Mouse (Mus musculus): Measurements from ENCODE around the gene Gm21974.
"Not testable (repeated sequence)": the region's sequence is repeated elsewhere in the genome, so short reads cannot be mapped to it uniquely, and the experiment has no call there.

Gm21974 gene

DNA sequence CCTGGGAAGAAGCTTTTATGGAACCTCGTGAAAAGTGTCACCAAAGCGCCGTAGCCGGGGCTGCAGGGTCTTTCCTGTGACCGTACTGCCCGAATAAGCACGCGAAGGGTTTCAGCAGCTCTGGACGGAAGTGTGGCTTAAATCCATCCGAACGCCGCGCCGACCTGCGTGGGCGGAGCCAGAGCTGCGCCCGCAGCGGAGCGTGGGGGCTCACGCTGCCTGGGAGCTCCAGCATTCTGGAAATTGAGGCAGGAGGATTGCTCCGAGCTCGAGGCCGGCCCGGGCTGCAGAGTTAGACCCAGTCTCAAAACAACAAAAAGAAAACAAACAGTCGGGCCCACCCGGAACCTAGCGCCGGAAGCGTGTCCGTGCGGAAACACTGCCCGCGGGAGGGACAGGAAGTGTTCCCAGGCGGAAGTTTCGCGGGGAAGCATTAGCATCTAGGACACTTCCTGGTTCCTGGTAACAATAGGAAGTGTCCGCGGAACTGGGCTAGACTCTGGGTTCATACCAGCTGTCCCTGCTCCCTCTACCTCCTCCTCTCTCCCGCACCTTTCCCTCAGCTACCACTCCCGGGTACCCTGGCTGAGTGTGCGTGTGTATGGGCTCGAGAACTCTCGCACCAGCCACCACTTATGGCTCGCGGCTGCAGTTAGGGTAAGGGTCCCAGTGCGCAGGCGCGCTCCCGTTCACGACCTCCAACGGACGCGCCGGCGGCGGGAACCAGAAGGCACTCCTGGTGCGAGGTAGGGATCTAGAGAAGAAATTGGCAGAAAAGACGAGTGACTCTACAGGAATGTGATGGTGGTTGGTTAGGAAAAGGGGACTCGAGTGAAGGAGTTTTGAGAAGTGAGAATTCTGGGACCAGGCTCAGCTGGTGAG is 18.5 kb downstream of the Gm21974 start, which contains the start of gene Zfp668:
Gene Zfp668, minus strand, starts transcription at position 362 of the 882 bp plus-strand sequence.
- peak; percentile 94 for DNase-seq (ENCODE audit: low read depth, low spot score)

GRCm38 (mm10) chr7:127876041-127876466 is 19.2 kb downstream of the Gm21974 start, which contains the start of gene Zfp646:
Gene Zfp646 (plus strand): TSS chr7:127876221.
- DNase-seq (ENCODE audit: low read depth, low spot score) = peak; percentile 90

GRCm38 (mm10) chr7:127875627-127876001 is 19.6 kb downstream of the Gm21974 start:
- peak; percentile 96 for DNase-seq (ENCODE audit: low read depth, low spot score)

- no peak for DNase-seq (ENCODE audit: low read depth, low spot score)
These were observed 20.2 kb downstream of the Gm21974 start for GRCm38 (mm10) chr7:127874812-127875626.

- DNase-seq (ENCODE audit: low read depth, low spot score) = no peak
These were observed 25.0 kb downstream of the Gm21974 start for GRCm38 (mm10) chr7:127870136-127870821.

GRCm38 (mm10) chr7:127869149-127869810 is 26.0 kb downstream of the Gm21974 start:
- no peak for DNase-seq (ENCODE audit: low read depth, low spot score)

GRCm38 (mm10) chr7:127867641-127868040 is 27.6 kb downstream of the Gm21974 start:
- no peak for DNase-seq (ENCODE audit: low read depth, low spot score)

DNA sequence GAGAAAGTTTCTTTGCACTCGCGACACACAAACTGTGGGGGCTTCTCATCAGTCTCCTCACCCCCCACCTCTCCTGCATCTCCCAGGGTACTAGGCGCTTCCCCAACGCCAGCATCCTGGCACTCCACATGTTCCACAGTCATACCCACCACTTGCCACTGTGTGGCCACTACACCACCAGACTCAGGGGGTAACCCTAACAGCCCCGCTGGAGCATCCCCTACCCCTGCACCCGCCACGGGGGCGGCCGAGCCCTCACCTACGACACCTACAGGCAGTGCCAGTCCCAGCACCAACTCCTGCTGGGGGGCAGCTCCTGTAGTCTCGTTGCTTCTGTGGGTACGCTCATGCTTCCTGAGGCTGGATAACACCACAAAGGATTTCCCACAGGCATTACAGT is 28.8 kb downstream of the Gm21974 start:
- no peak for DNase-seq (ENCODE audit: low read depth, low spot score)

GRCm38 (mm10) chr7:127858258-127858657 is 37.0 kb downstream of the Gm21974 start:
- DNase-seq (ENCODE audit: low read depth, low spot score) = no peak

DNA sequence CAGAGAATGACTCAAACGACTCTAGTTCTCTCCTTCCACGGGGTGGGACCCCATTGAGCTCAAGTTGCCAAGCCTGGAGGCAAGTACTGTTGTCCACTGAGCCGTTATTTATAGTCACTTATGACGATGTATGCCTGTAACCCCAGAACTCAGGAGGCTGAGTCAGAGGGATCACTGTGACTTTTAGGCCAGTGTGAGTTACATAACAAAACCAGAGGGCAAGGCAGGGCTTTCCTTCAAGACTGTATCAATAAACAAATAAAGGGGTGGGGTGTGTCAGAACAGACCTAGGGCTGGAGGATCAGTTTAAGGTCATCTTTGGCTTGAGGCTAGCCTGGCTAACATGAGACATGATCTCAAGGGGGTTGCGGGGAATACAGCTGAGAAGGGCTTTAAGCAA is 44.3 kb downstream of the Gm21974 start:
- DNase-seq (ENCODE audit: low read depth, low spot score) = no peak

GRCm38 (mm10) chr7:127849973-127850875 is 45.0 kb downstream of the Gm21974 start:
- no peak for DNase-seq (ENCODE audit: low read depth, low spot score)

GRCm38 (mm10) chr7:127842001-127842718 is 53.1 kb downstream of the Gm21974 start:
- peak; percentile 56 for DNase-seq (ENCODE audit: low read depth, low spot score)

GRCm38 (mm10) chr7:127841340-127842000 is 53.8 kb downstream of the Gm21974 start:
- peak; percentile 86 for DNase-seq (ENCODE audit: low read depth, low spot score)

GRCm38 (mm10) chr7:127840886-127841285 is 54.4 kb downstream of the Gm21974 start:
- DNase-seq (ENCODE audit: low read depth, low spot score) = no peak

- not testable (repeated sequence) for DNase-seq (ENCODE audit: low read depth, low spot score)
These were observed 55.2 kb downstream of the Gm21974 start for GRCm38 (mm10) chr7:127840031-127840430.

- not testable (repeated sequence) for DNase-seq (ENCODE audit: low read depth, low spot score)
These were observed 57.4 kb downstream of the Gm21974 start for GRCm38 (mm10) chr7:127837878-127838277.

- no peak for DNase-seq (ENCODE audit: low read depth, low spot score)
These were observed 57.8 kb downstream of the Gm21974 start for GRCm38 (mm10) chr7:127837473-127837872.
